Mouse (Mus musculus) myocyte (in vitro differentiated cells): ENCODE data around the gene Zfp652. TPM values are rescaled to one million over a fixed set of nuclear protein-coding genes. Genes with fewer than 3 reads are reported as not detected.

Experiments used
- H3K27me3 ChIP-seq: one replicate; pipeline ENCODE4 v1.6.1; 2011; ENCODE audit not compliant: control insufficient read depth, insufficient read depth, insufficient read length
- H3K36me3 ChIP-seq: one replicate; pipeline ENCODE4 v1.6.1; 2011; ENCODE audit not compliant: control insufficient read depth, insufficient read depth
- H3K4me2 ChIP-seq: one replicate; pipeline ENCODE4 v1.6.1; 2011; ENCODE audit warnings: low read depth, control low read depth
- H3K4me3 ChIP-seq: one replicate; pipeline ENCODE4 v1.5.1; 2011; ENCODE audit warnings: mild to moderate bottlenecking, control low read depth, moderate library complexity
- H3K79me2 ChIP-seq: one replicate; pipeline ENCODE4 v1.6.1; 2011; ENCODE audit not compliant: control insufficient read depth, insufficient read depth
- H3ac ChIP-seq: one replicate; pipeline ENCODE4 v1.6.1; 2011; ENCODE audit not compliant: control insufficient read depth, insufficient read length
- CEBPB ChIP-seq: IDR thresholded peaks from 2 replicates; pipeline ENCODE4 v1.6.1; 2011; ENCODE audit warnings: mild to moderate bottlenecking, moderate library complexity; ENCODE audit not compliant: poor library complexity, insufficient read depth, severe bottlenecking
- E2F4 ChIP-seq: IDR thresholded peaks from one replicate; pipeline ENCODE4 v1.6.1; 2011; ENCODE audit warnings: mild to moderate bottlenecking, control low read depth, moderate library complexity; ENCODE audit not compliant: insufficient read depth
- MAX ChIP-seq: IDR thresholded peaks from one replicate; pipeline ENCODE4 v1.6.1; 2011; ENCODE audit warnings: low read depth, mild to moderate bottlenecking, control low read depth
- MYOD1 ChIP-seq, 3 experiments: IDR thresholded peaks; one replicate each; pipeline ENCODE4 v1.6.1; 2011; ENCODE audit warnings: control low read depth in 2 of 3, low read depth in 2 of 3, mild to moderate bottlenecking in 2 of 3, moderate library complexity in 1 of 3; ENCODE audit not compliant: insufficient read length in 2 of 3, control insufficient read depth in 1 of 3
- MYOG ChIP-seq, 3 experiments: IDR thresholded peaks; one replicate each; pipeline ENCODE4 v1.6.1; 2011; ENCODE audit warnings: control low read depth in 2 of 3, low read depth in 2 of 3, mild to moderate bottlenecking in 2 of 3; ENCODE audit not compliant: insufficient read length in 2 of 3, control insufficient read depth in 1 of 3, insufficient read depth in 1 of 3
- POLR2A ChIP-seq: IDR thresholded peaks from one replicate; pipeline ENCODE4 v1.6.1; 2011; ENCODE audit warnings: low read depth, mild to moderate bottlenecking, control low read depth, moderate library complexity; ENCODE audit not compliant: insufficient read length
- POLR2AphosphoS2 ChIP-seq: IDR thresholded peaks from one replicate; pipeline ENCODE4 v1.6.1; 2011; ENCODE audit warnings: low read depth, control low read depth; ENCODE audit not compliant: insufficient read length
- REST ChIP-seq: IDR thresholded peaks from one replicate; pipeline ENCODE4 v1.6.1; 2011; ENCODE audit warnings: mild to moderate bottlenecking, control low read depth, moderate library complexity; ENCODE audit not compliant: insufficient read depth, insufficient read length
- SRF ChIP-seq: IDR thresholded peaks from one replicate; pipeline ENCODE4 v1.6.1; 2011; ENCODE audit warnings: low read depth; ENCODE audit not compliant: control insufficient read depth, insufficient read length
- TCF12 ChIP-seq: IDR thresholded peaks from one replicate; pipeline ENCODE4 v1.6.1; 2011; ENCODE audit warnings: mild to moderate bottlenecking, control low read depth; ENCODE audit not compliant: poor library complexity, insufficient read depth, severe bottlenecking
- TCF3 ChIP-seq: IDR thresholded peaks from one replicate; pipeline ENCODE4 v1.6.1; 2011; ENCODE audit warnings: low read depth, control low read depth; ENCODE audit not compliant: insufficient read length
- USF1 ChIP-seq: IDR thresholded peaks from one replicate; pipeline ENCODE4 v1.6.1; 2011; ENCODE audit warnings: low read depth, mild to moderate bottlenecking, control low read depth, moderate library complexity
- polyA plus RNA-seq: library from polyadenylated mRNA; unstranded; fragments of >200 nt; fragmentation: generic; extraction: Trizol; gene quantifications from one replicate; pipeline ENCODE4 v1.2.1, GENCODE M21; 2012; ENCODE audit warnings: missing spikeins

Gene Zfp652
- polyA plus RNA-seq, 1 experiment = 6.4 TPM

DNA sequence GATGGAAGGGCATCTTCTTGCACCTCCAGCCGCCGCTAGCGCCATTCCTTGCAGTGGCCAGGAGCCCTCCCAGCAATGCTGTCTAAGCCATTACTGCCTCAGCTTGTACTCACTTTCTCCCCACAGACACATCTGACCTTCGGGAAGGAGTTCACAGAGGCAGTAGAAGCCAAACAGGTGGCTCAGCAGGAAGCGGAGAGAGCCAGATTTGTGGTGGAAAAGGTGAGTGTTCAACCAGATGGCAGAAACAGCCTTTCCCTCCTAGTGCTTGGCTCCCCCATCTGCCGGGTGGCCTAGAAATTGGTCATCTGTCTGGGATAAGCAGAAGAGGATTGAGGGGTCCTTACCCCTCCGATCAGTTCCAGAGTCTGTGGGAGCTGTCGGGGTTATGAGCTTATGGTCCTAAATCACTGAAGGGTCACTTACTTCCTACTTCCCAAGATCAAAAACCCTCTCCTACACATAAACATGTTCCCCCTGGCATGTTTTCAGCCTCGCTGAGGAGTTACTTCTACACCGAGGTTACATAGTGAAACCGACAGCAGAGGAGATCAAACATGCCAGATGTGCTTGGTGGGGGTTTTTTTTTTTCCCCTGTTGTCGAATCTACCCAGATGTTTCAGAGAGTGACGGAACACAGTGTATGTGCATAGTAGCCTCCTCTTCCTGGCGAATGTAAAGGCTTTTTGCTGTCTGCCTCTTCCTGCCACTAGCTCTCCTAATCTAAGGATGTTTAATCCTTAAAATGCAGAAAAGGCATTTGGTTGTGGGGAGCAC is 34.4 kb upstream of the Zfp652 start:
- Histone ChIP-seq H3K4me2 (no peak overlapping the region), H3K4me3 (no peak overlapping the region), H3K27me3 (no peaks in the 10 kb centered on the region), H3ac (no peak overlapping the region), H3K79me2 (no peaks in the 10 kb centered on the region), H3K36me3 (peaks cover 13% of the 10 kb centered on the region)
- no peak for TF ChIP-seq TCF3
- no peak for TF ChIP-seq USF1
- TF ChIP-seq REST = no peak
- no peak for TF ChIP-seq POLR2AphosphoS2
- TF ChIP-seq CEBPB = no peak
- no peak for TF ChIP-seq SRF
- TF ChIP-seq POLR2A = no peak
- TF ChIP-seq TCF12 = no peak
- no peak for TF ChIP-seq MYOG (IDR thresholded peaks at IDR 0.05; ENCODE audit: control insufficient read depth in 1 of 3, insufficient read depth in 1 of 3, insufficient read length in 2 of 3, low read depth in 2 of 3)

DNA sequence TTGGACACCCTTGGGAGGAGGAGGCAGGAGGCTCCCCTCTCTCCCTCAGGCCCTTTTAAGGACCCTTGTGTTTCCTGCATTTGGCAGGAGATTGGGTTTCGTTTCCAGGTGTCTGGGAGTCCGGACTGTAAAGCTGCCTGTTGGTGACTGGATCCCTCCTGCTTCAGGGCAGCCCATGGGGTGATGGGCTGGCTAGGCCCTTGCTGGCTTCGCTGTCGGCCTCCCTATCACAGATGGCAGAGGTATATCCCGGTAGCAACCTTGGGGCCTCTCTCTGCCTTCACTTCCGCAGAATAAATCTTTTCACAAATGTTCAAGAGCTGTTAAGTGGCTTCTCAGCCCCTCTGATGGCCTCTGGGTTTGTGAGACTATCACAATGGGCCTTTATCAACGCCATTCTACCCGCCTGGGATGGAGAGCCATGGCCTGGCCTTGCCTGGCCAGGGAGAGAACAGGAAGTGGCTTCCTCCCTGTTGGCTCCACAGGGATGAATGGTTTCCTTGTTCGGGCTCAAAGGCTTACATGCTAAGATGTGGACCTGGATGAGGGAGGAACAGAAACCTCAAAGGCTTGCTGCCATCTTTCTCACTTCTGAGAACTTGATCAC is 30.4 kb upstream of the Zfp652 start:
- Histone ChIP-seq H3K36me3 (peaks cover 8% of the 10 kb centered on the region), H3K79me2 (no peaks in the 10 kb centered on the region), H3ac (no peak overlapping the region), H3K4me3 (no peak overlapping the region), H3K4me2 (no peak overlapping the region), H3K27me3 (no peaks in the 10 kb centered on the region)
- TF ChIP-seq USF1 = no peak
- no peak for TF ChIP-seq MYOD1 (IDR thresholded peaks at IDR 0.05; ENCODE audit: control insufficient read depth in 1 of 3, insufficient read length in 2 of 3, low read depth in 2 of 3)
- TF ChIP-seq E2F4 = no peak
- TF ChIP-seq MAX = no peak
- TF ChIP-seq CEBPB = no peak
- TF ChIP-seq SRF = no peak
- TF ChIP-seq POLR2AphosphoS2 = no peak
- TF ChIP-seq TCF12 = no peak
- TF ChIP-seq POLR2A = no peak
- TF ChIP-seq TCF3 = no peak
- TF ChIP-seq REST = no peak
- no peak for TF ChIP-seq MYOG (IDR thresholded peaks at IDR 0.05; ENCODE audit: control insufficient read depth in 1 of 3, insufficient read depth in 1 of 3, insufficient read length in 2 of 3, low read depth in 2 of 3)

DNA sequence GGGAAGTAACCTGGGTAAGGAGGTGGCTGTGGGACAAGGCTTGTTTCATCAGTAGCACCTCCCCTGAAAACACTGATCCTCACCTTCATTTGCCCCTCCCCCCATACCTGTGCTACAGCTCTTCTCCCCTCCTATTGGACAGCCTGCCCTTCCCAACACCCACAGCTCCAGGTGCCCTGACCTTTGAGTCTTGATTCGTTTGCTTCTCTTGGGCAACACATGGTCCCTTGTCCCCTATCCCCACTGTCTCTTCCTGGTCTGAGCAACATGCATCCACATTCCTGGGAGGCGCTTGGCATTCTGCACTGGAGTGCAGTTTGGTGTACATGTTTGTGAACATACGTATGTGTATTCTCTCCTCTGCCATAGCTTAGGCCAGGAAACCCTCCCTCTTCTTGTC is 29.5 kb upstream of the Zfp652 start:
- Histone ChIP-seq H3K4me3 (no peak overlapping the region), H3K36me3 (peaks cover 8% of the 10 kb centered on the region), H3K79me2 (no peaks in the 10 kb centered on the region), H3ac (no peak overlapping the region), H3K27me3 (no peaks in the 10 kb centered on the region), H3K4me2 (no peak overlapping the region)
- TF ChIP-seq CEBPB (no peak), POLR2A (no peak), SRF (no peak), MAX (no peak), MYOG (IDR thresholded peaks at IDR 0.05; ENCODE audit: control insufficient read depth in 1 of 3, insufficient read depth in 1 of 3, insufficient read length in 2 of 3, low read depth in 2 of 3) (no peak), E2F4 (no peak), TCF12 (no peak), TCF3 (no peak), POLR2AphosphoS2 (no peak), REST (no peak), MYOD1 (IDR thresholded peaks at IDR 0.05; ENCODE audit: control insufficient read depth in 1 of 3, insufficient read length in 2 of 3, low read depth in 2 of 3) (no peak), USF1 (no peak)

DNA sequence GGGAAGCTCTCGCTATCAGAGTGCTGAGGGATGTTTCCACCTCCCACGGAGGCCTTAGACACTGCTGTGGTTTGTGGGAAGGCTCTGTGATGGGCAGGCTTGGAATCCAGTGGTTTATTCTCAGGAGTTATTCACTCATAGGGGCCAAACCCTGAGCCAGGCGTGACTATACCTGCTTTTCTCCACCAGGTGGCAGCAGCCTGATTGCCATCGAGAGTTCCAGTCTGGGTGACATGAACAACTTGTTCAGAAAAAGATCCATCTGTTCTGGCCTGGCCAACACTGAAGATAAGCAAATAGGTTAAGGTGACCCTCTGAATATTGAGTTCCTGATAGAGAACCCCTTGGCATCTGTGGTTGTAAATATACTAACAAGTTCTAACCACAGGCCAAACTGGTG is 26.4 kb upstream of the Zfp652 start:
- no peaks in the 10 kb centered on the region for H3K27me3 ChIP-seq
- no peak overlapping the region for H3K4me3 ChIP-seq
- TF ChIP-seq MAX (no peak), TCF12 (no peak), SRF (no peak), CEBPB (no peak), MYOD1 (IDR thresholded peaks at IDR 0.05; ENCODE audit: control insufficient read depth in 1 of 3, insufficient read length in 2 of 3, low read depth in 2 of 3) (no peak), TCF3 (no peak), POLR2AphosphoS2 (no peak), MYOG (IDR thresholded peaks at IDR 0.05; ENCODE audit: control insufficient read depth in 1 of 3, insufficient read depth in 1 of 3, insufficient read length in 2 of 3, low read depth in 2 of 3) (no peak), REST (no peak), POLR2A (no peak), E2F4 (no peak), USF1 (no peak)
- H3K36me3 ChIP-seq = no peaks in the 10 kb centered on the region
- no peak overlapping the region for H3K4me2 ChIP-seq
- H3ac ChIP-seq = no peak overlapping the region
- H3K79me2 ChIP-seq = no peaks in the 10 kb centered on the region
